Mouse (Mus musculus) c-Kit-positive CD71-negative TER-119-negative erythroid progenitor cells, embryonic 14.5 days (primary cell): ENCODE measurements around the gene Ankfn1.

Experiments used
- DNase-seq: peaks from one replicate; pipeline ENCODE4 v3.0.0-alpha.2; 2013; ENCODE audit warnings: low read depth

The Ankfn1 gene

DNA sequence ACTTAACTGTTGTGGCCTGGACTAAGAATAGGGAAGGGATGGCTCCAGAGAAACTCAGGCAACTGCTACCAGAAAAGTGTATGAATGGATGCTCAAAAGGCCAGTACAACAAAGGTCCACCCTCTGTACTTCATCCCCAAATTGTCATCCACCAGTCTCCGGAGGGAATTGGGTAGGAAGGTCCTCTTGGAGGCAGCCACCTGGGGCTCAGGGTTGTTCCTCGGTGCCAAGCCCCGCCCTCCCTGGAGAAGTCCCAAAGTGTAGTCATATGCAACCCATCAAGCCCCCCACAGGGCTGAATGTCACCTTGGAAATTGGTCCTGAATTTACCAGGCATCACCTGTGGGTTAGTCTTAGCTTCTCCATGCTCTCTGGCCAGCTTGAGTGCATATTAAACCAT lies 413.5 kb downstream of the Ankfn1 start:
- no peak for DNase-seq

DNA sequence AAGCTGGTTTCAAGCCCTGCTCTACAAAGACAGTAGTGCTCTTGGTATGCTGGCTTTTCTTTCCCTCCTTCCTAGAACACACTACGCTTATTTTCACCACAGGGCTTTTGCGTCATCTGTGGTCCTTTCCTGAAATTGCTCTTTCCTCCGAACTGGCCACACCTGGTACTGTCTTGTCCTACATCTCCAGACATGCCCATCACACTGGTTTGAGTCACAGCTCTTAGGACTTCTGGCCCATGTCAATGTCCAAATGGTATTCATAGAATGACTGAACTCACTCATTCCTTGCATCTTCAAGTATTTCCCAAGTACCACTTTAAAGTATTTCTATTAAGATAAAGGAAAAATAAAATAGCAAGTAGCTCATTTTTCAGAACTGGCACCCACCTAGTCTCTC lies 416.6 kb downstream of the Ankfn1 start:
- DNase-seq: no peak

DNA sequence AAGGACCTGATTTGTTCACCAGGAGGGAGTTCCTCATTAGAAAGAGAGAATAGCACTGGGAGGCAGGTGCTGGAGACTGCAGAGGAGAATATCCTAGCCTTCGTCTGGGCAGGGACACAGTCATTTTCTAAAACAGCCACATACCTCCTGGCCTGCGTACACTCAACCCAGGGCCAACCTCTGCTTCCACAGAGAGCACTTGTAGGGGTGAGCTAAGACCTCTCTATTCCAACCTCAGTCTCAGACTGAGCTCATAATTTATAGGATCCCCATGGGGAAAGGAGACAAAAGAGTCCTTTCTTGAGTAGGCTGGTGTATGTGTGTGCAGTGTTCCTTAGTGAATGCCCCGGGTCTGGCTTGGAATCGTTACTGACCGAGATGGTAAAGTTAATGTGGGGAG lies 418.9 kb downstream of the Ankfn1 start:
- no peak for DNase-seq

DNA sequence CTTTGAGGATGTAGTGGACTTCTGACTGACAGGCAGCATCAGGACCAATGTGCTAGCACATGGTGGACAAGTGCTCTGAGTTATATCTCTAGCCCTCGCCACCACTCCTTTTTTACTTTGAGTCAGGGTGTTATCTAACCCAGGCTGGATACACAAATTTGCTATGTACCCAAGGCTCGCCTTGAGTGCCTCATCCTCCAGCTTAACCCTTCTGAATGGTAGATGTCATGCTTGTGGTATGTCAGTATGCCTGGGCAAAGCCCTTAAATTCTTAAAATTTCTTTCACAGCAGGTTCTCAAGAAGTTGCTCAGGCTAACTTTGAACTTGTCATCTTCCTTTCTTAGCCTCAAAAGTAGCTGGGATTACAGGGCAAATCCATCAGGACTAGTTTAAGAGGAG lies 421.0 kb downstream of the Ankfn1 start:
- DNase-seq: no peak

DNA sequence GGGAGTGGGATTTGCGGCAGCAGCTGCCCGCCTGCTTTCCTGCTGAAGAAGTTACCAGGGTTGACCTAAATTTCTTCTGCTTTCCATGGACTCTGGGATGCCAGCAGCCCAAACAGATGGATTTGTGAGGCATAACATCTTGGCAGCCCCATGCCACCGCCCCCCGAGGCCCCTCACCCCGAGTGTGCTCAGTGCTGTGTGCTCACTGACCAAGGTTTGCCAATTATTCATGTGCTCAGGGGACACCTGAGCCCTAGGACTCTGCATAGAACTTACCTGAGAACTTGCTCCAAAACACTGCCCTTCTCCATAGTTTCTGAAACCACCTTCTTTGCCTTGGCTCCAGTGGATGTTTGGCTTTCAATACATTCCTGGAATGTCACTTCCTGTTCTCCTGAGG lies 421.4 kb downstream of the Ankfn1 start:
- no peak for DNase-seq

DNA sequence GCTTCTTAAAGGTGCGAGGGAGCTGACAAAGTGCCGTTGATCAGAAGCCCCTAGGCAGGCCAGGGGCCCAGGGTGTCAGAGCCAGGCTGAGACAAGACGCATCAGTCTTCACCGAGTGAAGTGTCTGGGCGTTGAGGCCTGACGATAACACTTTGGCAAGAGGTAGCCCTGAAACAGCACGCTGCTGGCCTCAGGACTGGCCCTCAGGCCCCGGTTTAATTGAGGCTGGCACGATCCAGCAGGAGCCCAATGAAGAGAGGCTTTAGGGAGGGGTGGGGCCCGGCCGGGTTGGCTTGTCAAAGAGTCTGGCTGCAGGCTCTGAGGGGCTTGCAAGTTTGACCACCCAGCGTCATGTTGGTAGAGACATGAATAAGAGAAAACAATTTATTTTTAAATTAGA lies 437.2 kb downstream of the Ankfn1 start:
- no peak for DNase-seq
